Mouse (Mus musculus) midbrain, embryonic 10.5 days (tissue): ENCODE data around the gene Grasp. TPM values are rescaled to one million over a fixed set of nuclear protein-coding genes. Genes with fewer than 3 reads are reported as not detected.

Experiments used
- DNase-seq: peaks from one replicate; pipeline ENCODE4 v3.0.0-alpha.2; 2017; ENCODE audit warnings: low spot score
- H3K27ac ChIP-seq: fragments of 300-500 bp; sonication (generic); replicated peaks from 2 replicates; pipeline ENCODE4 v1.5.1; 2016; ENCODE audit warnings: mild to moderate bottlenecking
- H3K27me3 ChIP-seq: fragments of 300-500 bp; sonication (generic); 2 replicates; pipeline ENCODE4 v1.6.1; 2016; ENCODE audit warnings: low read depth, mild to moderate bottlenecking; ENCODE audit not compliant: poor library complexity, severe bottlenecking
- H3K36me3 ChIP-seq: fragments of 300-500 bp; sonication (generic); 2 replicates; pipeline ENCODE4 v1.6.1; 2016; ENCODE audit warnings: mild to moderate bottlenecking, moderate library complexity
- H3K4me1 ChIP-seq: fragments of 300-500 bp; sonication (generic); 2 replicates; pipeline ENCODE4 v1.6.1; 2016
- H3K4me3 ChIP-seq: fragments of 300-500 bp; sonication (generic); 2 replicates; pipeline ENCODE4 v1.5.1; 2016; ENCODE audit warnings: mild to moderate bottlenecking, moderate library complexity
- H3K9me3 ChIP-seq: fragments of 300-500 bp; sonication (generic); replicated peaks from 2 replicates; pipeline ENCODE4 v1.6.1; 2016; ENCODE audit warnings: mild to moderate bottlenecking
- WGBS: fragments of 180-500 bp; shearing (Covaris S2); methylation state at CpG from one replicate; pipeline ENCODE4 v1.1.7; 2016; 5-methylcytosine and 5-hydroxymethylcytosine counted together
- polyA plus RNA-seq: library from polyadenylated mRNA; unstranded; fragments of >200 nt; fragmentation: Nextera tagmentation; extraction: Ambion mirVana; gene quantifications from 2 replicates; pipeline ENCODE4 v1.2.1, GENCODE M21; 2016

Gene Grasp
- polyA plus RNA-seq, 1 experiment from 2014 or later, result 3.2 TPM

- 86% methylated on average over 1 of the region's 1 CpGs for WGBS
- H3K27me3 ChIP-seq, result peaks cover 2% of the 10 kb centered on the region
- H3K27ac ChIP-seq, result peak overlapping the region; percentile 91; the same call in 1 of the 2 replicates
- peaks cover 28% of the 10 kb centered on the region for H3K4me1 ChIP-seq
- DNase-seq, result no peak
- no peaks in the 10 kb centered on the region for H3K36me3 ChIP-seq
- H3K9me3 ChIP-seq, result no peaks in the 10 kb centered on the region
- peak overlapping the region; percentile 55; the same call in 1 of the 2 replicates for H3K4me3 ChIP-seq
Measured at GRCm38 (mm10) chr15:101247155-101247498, 23.1 kb downstream of the Grasp start.

DNA sequence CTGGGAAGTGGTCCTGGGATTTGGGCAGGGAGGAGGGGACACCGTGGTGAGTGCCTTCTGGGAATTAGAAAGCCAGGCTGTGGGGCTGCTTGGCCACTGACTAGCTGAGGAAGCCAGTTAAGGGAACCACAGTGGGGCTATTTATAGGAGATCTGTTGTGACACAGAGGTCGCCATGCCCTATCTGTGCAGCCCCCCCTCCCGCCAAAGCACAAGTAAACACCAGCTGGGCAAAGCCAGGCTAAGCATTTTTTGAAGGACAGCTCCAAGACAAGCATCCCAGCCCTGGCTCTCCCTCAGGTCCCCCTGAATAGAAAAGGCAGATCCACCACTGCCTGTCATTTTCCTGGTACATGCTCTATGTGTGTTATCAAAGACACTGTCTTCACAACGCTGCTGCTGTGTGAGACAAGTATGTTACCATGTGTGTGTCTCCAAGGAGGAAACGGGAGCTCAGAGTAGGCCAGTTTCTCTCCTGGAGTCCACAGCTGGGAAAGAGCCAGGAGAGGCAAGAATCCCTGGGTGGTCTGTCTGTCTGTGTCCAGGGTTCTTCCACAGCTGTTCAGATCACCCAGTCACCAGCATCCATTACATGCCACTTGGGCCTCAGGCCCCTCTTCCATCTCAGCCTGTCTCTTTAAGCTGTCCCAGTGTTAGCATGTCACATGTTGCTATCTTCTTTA, 24.2 kb downstream of the Grasp start:
- Histone ChIP-seq H3K27ac (no peak overlapping the region), H3K36me3 (no peaks in the 10 kb centered on the region), H3K4me3 (no peak overlapping the region), H3K4me1 (peaks cover 28% of the 10 kb centered on the region), H3K9me3 (no peaks in the 10 kb centered on the region), H3K27me3 (peaks cover 12% of the 10 kb centered on the region)
- no peak for DNase-seq
- 63% methylated on average over 5 of the region's 5 CpGs for WGBS

DNA sequence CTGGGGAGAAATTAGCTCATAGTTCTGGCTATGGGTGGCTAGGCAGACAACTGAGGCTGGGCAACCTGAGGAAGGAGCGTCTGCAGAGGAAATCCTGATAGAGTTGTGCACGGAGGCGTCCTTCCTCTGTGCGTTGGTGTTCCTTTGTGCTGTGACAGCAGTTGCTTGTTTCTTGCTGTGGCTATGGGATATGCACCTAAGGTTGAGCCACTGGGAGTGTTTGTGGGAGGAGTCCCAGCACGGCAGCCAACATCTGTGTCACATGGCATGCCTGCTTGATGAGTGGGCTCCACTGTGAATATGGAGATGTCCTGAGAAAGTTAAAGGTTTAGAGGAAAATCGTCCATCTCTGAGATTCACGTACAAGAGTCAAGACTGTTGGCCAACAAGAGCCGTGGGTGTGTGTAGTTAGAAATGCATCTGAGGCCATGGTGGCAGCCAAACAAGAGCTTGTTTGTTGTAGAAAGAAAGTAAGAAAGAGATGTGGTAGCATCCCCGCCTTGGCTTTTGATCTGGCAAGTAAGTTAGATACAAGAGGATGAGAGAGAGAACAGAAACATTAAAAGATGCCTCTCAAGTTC, 26.3 kb downstream of the Grasp start:
- no peak for DNase-seq
- Histone ChIP-seq H3K4me3 (no peak overlapping the region), H3K9me3 (no peaks in the 10 kb centered on the region), H3K36me3 (no peaks in the 10 kb centered on the region), H3K27ac (no peak overlapping the region), H3K27me3 (peaks cover 22% of the 10 kb centered on the region; the same call in 1 of the 2 replicates), H3K4me1 (peaks cover 44% of the 10 kb centered on the region)
- WGBS, result 83% methylated on average over 9 of the region's 9 CpGs

- H3K27me3 ChIP-seq, result peaks cover 22% of the 10 kb centered on the region; the same call in 1 of the 2 replicates
- H3K27ac ChIP-seq, result no peak overlapping the region
- DNase-seq, result no peak
- no peaks in the 10 kb centered on the region for H3K36me3 ChIP-seq
- no peaks in the 10 kb centered on the region for H3K9me3 ChIP-seq
- WGBS, result 93% methylated on average over 5 of the region's 5 CpGs
- peaks cover 32% of the 10 kb centered on the region for H3K4me1 ChIP-seq
- no peak overlapping the region for H3K4me3 ChIP-seq
Measured at GRCm38 (mm10) chr15:101251930-101252329, 27.9 kb downstream of the Grasp start.

- Histone ChIP-seq H3K9me3 (no peaks in the 10 kb centered on the region), H3K27ac (no peak overlapping the region), H3K27me3 (peaks cover 22% of the 10 kb centered on the region; the same call in 1 of the 2 replicates), H3K4me1 (peaks cover 33% of the 10 kb centered on the region), H3K36me3 (no peaks in the 10 kb centered on the region), H3K4me3 (no peak overlapping the region)
- 87% methylated on average over 6 of the region's 6 CpGs for WGBS
- no peak for DNase-seq
Measured at GRCm38 (mm10) chr15:101252614-101253013, 28.6 kb downstream of the Grasp start.

DNA sequence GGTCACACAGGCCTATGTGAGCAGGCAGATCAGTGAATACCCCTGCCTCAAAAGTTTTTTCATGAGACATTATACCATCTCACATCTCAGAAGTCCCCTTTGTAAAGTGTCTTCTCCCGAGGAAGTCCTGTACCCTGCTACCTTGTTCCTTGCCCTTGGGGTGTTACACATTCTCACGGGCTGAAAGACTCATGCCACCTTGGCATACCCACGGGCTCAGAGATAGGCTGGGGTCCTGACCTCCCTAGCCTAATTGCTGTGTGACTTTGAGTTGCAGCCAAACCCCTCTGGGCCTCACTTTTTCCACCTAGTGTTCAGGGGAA, 29.5 kb downstream of the Grasp start:
- Histone ChIP-seq H3K36me3 (no peaks in the 10 kb centered on the region), H3K9me3 (no peaks in the 10 kb centered on the region), H3K4me1 (peaks cover 30% of the 10 kb centered on the region), H3K27ac (peak overlapping the region; percentile 92), H3K4me3 (peak overlapping the region; percentile 79), H3K27me3 (peaks cover 22% of the 10 kb centered on the region; the same call in 1 of the 2 replicates)
- 33% methylated on average over 3 of the region's 3 CpGs for WGBS
- DNase-seq, result no peak

DNA sequence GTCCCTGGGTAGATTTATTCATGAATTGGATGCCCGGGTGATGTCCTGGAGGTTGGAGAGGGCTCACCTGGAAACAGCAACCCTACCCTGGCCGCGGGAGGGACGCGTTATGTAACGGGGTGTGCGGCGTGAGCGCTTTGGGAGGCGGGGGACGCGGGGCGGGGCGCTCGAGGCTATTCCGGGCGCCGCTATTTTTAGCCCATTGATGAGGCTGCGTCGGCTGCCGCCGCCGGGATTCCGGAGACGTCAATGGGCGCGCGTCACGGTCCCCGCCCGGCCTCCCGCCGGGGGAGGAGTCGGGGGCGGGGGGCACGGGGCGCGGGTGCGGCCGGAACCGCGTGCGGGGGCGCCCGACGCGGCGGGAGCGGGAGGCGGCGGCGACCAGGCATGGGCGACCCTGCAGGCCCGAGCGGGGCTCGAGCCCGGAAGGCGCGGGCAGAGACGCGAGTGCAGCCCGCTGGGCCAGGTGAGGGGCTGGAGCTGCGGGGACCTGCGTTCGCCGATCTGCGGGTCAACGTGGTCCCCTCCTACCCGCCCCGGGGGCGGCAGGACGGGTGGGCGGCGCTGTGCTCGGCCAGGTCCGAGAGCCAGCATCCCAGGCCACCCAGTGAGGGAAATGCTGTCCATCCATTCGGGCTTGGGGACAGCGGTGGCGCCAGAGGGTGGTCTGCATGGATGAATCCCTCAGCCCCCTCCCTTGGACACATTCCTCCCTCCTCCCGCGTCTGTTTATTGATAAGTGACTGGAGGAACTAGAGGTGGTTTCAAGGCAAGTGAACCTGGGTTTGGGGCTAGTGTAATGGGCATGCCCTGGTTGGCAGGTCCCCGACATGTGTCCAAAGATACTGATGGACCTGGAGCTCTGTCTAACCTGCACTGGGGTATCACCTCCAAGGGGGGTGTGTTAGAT, 30.2 kb downstream of the Grasp start, which contains the start of gene Nr4a1:
Gene Nr4a1 (plus strand): TSS at position 384 of the 910 bp plus-strand sequence.
- DNase-seq, result peak; percentile 64
- WGBS, result 2% methylated on average over 79 of the region's 82 CpGs
- peak within 1 kb of the TSS; percentile 79 for H3K4me3 ChIP-seq
- H3K27ac ChIP-seq, result peak within 1 kb of the TSS; percentile 92
- peaks cover 30% of the 10 kb centered on the region for H3K4me1 ChIP-seq
- no peaks in the 10 kb centered on the region for H3K9me3 ChIP-seq
- no peaks in the 10 kb centered on the region for H3K36me3 ChIP-seq
- peaks cover 22% of the 10 kb centered on the region; the same call in 1 of the 2 replicates for H3K27me3 ChIP-seq

DNA sequence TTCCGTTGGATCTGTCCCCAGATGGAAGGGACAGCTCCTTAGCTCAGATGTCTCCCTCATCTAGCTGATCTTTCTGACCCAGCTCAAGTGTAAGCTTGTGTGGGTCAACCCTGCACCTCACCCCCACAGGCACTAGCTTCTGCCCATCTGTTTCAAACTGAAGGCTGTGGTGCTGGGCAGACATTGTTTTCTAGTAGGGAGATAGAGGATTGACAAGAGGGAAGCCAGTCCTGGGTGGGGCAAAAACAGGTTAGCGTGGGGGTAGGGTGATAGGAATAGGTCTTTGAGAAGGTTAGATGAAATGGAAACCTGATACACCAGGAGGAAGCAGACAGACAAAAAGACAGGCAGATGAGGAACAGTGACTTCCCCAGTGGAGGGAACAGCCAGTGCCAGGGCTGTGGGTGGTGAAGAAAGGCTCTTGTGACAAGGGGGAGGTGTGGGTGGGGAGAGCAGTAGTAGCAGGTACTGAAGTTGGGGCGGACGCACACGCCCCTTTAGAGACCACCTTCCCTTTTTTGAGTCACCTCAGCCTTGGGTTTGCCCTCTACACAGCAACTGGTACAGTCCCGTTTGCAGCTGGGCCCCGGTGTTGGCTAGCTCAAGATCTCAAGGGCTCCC, 32.0 kb downstream of the Grasp start:
- no peak for DNase-seq
- H3K4me3 ChIP-seq, result no peak overlapping the region
- 83% methylated on average over 7 of the region's 7 CpGs for WGBS
- H3K4me1 ChIP-seq, result peaks cover 42% of the 10 kb centered on the region
- H3K36me3 ChIP-seq, result no peaks in the 10 kb centered on the region
- peaks cover 22% of the 10 kb centered on the region; the same call in 1 of the 2 replicates for H3K27me3 ChIP-seq
- no peak overlapping the region for H3K27ac ChIP-seq
- no peaks in the 10 kb centered on the region for H3K9me3 ChIP-seq

GRCm38 (mm10) chr15:101256463-101257206, 32.6 kb downstream of the Grasp start:
- Histone ChIP-seq H3K9me3 (no peaks in the 10 kb centered on the region), H3K27ac (no peak overlapping the region), H3K4me1 (peaks cover 44% of the 10 kb centered on the region), H3K36me3 (no peaks in the 10 kb centered on the region), H3K4me3 (no peak overlapping the region), H3K27me3 (peaks cover 22% of the 10 kb centered on the region; the same call in 1 of the 2 replicates)
- DNase-seq, result no peak
- WGBS, result 76% methylated on average over 14 of the region's 14 CpGs

DNA sequence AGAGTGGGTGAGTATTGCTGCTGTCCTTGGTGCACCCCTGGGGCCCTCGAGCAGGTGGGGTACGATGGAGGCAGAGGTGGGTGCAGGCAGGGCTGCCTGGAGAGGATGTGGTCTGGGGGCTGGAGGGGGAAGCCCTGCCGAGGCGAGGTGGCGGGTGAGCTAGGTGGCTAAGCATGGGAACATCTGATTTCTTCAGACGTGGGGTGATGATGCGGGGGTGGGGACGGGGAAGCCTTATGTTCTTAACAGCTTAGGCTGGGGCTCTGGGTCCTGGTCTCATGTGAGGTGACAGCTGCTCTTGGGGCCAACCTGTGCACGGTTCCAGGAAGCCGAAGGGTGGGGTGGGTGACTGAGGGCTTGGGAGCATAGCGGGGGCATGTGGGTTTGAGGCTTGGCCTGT, 34.4 kb downstream of the Grasp start:
- Histone ChIP-seq H3K36me3 (no peaks in the 10 kb centered on the region), H3K27me3 (peaks cover 8% of the 10 kb centered on the region; the same call in 1 of the 2 replicates), H3K9me3 (no peaks in the 10 kb centered on the region), H3K4me1 (peaks cover 43% of the 10 kb centered on the region), H3K4me3 (no peak overlapping the region), H3K27ac (0 out of 2 replicates have a peak overlapping the region, but pooled peaks have one; percentile 19)
- no peak for DNase-seq
- WGBS, result 87% methylated on average over 11 of the region's 11 CpGs

DNA sequence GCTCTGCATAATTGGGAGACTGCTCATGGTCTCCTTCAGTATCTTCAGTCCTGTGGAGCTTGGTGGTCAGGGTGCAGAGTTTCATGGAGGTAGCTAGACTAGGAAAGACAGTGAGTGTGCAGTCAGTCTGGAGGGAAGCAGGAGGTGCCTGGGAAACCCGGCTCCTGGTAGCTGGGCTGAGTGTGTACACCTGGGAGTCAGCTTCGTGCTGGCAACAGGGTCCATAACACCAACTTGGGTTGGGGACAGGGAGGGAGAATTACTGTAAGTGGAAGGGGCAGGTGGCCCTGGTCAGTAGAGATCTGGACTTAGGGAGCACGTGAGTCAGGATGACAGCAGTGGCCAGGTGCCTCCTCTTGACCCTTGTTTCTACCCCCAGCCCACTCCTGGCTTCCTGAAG, 35.9 kb downstream of the Grasp start:
- 88% methylated on average over 3 of the region's 3 CpGs for WGBS
- Histone ChIP-seq H3K4me3 (no peak overlapping the region), H3K9me3 (no peaks in the 10 kb centered on the region), H3K4me1 (peaks cover 28% of the 10 kb centered on the region), H3K27ac (no peak overlapping the region), H3K36me3 (no peaks in the 10 kb centered on the region), H3K27me3 (peaks cover 14% of the 10 kb centered on the region)
- no peak for DNase-seq

- DNase-seq, result no peak
- Histone ChIP-seq H3K9me3 (no peaks in the 10 kb centered on the region), H3K27me3 (peaks cover 18% of the 10 kb centered on the region), H3K36me3 (no peaks in the 10 kb centered on the region), H3K4me3 (no peak overlapping the region), H3K4me1 (peaks cover 28% of the 10 kb centered on the region), H3K27ac (no peak overlapping the region)
- 70% methylated on average over 10 of the region's 10 CpGs for WGBS
Measured at GRCm38 (mm10) chr15:101260387-101260786, 36.4 kb downstream of the Grasp start.
